Mouse (Mus musculus) cortical plate, adult 2 months (tissue): Measurements from ENCODE around the gene Fer1l4.

Experiments used
- CTCF ChIP-seq: fragments of 200-500 bp; IDR thresholded peaks from 2 replicates; pipeline ENCODE4 v1.5.1; 2011; ENCODE audit warnings: mild to moderate bottlenecking, control low read depth, low read length; ENCODE audit not compliant: insufficient read depth; ENCODE audit errors: extremely low read depth
- POLR2A ChIP-seq: fragments of 200-500 bp; IDR thresholded peaks from 2 replicates; pipeline ENCODE4 v1.6.1; 2011; ENCODE audit warnings: mild to moderate bottlenecking, low read length, control low read depth; ENCODE audit not compliant: insufficient read depth; ENCODE audit errors: extremely low read depth

DNA sequence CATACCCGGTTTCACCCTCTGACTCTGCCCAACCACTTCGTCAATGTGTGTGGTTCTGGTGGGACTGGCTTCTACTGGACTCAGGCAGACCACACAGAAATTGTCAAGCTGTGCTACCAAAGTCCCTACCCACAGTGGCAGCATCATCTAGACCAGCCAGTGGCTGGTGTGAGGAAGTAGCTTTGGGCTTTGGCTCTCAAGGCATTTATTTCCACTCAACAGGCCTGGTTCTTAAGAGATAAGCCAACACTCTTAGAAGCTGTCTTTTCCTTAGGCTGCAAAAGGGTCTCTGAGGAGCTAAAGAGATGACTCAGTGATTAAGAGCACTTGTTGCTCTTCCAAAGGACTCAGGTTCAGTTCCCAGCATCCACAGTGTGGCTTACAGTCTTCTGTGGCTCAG, 31.0 kb downstream of the Fer1l4 start:
- TF ChIP-seq CTCF (no peak), POLR2A (no peak)
